Mouse (Mus musculus): ENCODE measurements around the gene Pik3r1. TPM values are rescaled to one million over a fixed set of nuclear protein-coding genes. Genes with fewer than 3 reads are reported as not detected.

The Pik3r1 gene
- total RNA-seq, 2 experiments from 2014 or later: 80.2 to 89.3 TPM

- no peak for DNase-seq (ENCODE audit: low spot score in 2 of 2)
These were observed 55.1 kb downstream of the Pik3r1 start for GRCm38 (mm10) chr13:101712720-101713428.

GRCm38 (mm10) chr13:101712099-101712498 lies 55.9 kb downstream of the Pik3r1 start:
- no peak for DNase-seq (ENCODE audit: low spot score in 2 of 2)

- no peak for DNase-seq (ENCODE audit: low spot score in 2 of 2)
These were observed 56.7 kb downstream of the Pik3r1 start for GRCm38 (mm10) chr13:101711301-101711700.

- no peak for DNase-seq (ENCODE audit: low spot score in 2 of 2)
These were observed 58.2 kb downstream of the Pik3r1 start for GRCm38 (mm10) chr13:101709788-101710187.

GRCm38 (mm10) chr13:101707226-101707625 lies 60.8 kb downstream of the Pik3r1 start:
- no peak for DNase-seq (ENCODE audit: low spot score in 2 of 2)

GRCm38 (mm10) chr13:101706426-101706825 lies 61.6 kb downstream of the Pik3r1 start:
- no peak for DNase-seq (ENCODE audit: low spot score in 2 of 2)

DNA sequence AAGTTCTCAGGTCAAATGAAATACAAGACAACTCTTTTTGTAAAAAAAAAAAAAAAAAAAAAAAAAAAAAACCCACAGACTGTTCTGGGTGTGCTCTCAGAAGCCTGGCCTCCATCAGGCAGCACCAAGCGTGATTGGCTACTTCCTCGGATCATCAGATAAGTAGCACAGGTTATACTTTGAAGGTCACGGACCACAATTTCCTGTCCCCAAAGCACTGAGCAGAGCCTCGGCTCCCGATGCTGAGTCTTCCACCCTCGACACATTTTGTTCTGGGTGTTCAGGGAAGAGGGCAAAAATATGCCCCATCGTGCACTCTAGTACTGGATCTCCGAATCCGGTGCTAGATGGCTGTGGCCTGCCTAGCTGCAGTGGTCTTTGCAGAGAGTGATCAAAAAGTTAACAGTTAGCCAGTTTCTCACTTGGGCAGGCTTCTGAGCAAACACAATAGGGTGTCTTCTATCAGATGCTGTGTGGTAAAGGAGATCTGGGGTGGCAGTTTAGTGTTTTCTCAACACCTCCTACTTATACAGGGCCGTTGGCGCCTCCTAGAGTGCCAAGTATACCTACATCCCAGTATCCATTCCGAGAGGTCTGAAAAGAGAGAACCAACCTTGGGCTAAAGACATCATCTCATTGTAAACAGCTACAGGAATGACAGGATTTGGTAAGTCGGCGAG lies 65.8 kb downstream of the Pik3r1 start:
- no peak for DNase-seq (ENCODE audit: low spot score in 2 of 2)

DNA sequence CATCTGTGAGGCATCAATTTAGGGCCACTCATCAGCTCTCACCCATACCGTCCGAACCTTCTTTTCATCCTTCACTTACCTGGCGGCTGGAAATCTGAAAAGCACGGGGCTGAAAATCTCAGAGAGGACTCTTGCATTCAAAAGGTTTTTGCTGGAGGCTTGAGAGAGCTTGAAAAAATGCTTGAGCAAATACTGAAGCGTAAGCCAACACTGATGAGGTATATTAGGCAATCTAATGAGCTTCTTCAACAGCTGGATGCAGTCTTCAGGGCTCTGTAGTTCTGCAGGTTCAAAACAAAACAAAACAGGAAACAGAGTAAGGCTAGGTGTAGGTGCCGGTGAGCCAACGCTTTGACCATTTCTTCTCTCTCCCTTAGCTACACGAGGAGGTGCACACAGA lies 66.4 kb downstream of the Pik3r1 start:
- DNase-seq (ENCODE audit: low spot score in 2 of 2): no peak

GRCm38 (mm10) chr13:101699742-101700141 lies 68.3 kb downstream of the Pik3r1 start:
- DNase-seq (ENCODE audit: low spot score in 2 of 2): no peak

GRCm38 (mm10) chr13:101697966-101698365 lies 70.1 kb downstream of the Pik3r1 start:
- DNase-seq (ENCODE audit: low spot score in 2 of 2): no peak

DNA sequence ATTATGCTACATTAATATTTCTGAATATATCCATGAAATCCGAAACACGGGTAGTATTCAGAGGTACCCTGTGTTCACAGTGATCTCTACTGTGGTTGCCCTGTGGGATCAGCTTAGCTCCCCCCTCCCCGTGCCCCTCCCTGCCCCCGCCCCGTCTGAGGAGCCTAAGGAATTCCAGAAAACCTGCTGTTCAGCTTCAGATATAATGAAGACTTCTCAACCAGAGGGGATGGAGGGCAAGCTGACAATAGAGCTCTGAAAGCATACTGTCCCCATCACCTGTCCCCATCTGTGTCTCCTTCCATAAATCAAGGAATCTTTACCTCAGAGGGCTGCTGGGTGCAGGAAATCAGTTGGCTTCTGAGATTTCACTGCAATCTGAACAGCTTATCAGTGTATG lies 70.6 kb downstream of the Pik3r1 start:
- DNase-seq (ENCODE audit: low spot score in 2 of 2): no peak

GRCm38 (mm10) chr13:101696827-101697226 lies 71.2 kb downstream of the Pik3r1 start:
- DNase-seq (ENCODE audit: low spot score in 2 of 2): no peak

DNA sequence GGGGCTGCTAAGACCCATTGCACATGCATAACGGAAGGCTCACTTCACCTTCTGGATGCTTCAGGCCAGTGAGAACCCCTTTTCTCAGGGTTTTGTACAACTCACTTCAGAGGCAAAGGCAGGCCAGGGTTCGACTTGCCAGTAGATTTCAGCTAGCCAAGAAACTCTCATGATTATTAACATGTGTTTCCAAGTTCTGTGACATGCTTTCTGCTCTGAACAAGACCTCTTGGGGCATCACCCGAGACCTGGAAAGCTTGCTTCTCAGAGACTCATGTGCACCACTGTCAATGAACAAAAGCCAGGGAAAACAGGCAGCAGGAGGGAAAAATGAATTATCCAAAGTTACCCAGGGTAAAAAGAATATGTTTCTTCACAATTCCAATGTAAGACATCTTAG lies 71.7 kb downstream of the Pik3r1 start:
- no peak for DNase-seq (ENCODE audit: low spot score in 2 of 2)

GRCm38 (mm10) chr13:101695876-101696275 lies 72.1 kb downstream of the Pik3r1 start:
- DNase-seq (ENCODE audit: low spot score in 2 of 2): peak; percentile 70 to 95

DNA sequence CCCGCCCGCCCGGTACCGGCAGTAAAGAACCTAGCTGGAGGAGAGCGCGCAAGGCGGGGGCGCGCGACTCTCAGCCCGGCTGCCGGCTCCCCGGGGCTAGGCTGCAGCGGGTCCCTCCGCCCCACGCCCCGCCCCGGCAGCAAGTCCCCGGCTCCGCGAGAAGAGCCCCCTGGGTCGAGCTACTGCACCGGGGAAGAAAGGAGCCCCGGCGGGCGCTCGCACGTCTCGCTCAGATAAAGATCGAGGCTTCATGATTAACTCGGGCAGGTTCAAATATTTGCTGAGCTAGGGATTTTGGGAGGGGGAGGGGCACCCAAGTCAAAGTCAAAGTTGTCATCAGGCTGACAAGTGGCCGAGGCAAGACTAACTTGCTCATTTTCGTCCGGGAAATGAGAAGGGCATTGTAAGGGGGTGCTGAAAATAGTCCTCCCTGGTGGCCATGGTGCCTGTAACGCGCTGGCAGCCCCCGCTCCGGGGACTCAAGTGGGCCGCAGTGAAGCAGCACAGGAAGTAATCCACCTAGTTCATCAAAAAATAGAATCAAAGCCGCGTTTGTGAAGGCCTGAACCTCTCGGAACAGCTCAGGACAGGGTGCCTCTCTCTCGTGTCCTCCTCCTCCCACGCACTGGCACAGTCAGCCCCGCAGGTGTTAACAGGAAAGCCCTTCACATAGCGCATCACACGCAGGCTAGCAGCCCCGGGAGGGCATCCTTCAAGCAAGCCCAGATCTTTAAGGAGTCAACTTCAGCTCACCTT lies 73.3 kb downstream of the Pik3r1 start:
- peak in 1 of 2 experiments; percentile 64 for DNase-seq (ENCODE audit: low spot score in 2 of 2)

GRCm38 (mm10) chr13:101693967-101694495 lies 74.0 kb downstream of the Pik3r1 start:
- peak; percentile 66 to 75 for DNase-seq (ENCODE audit: low spot score in 2 of 2)

GRCm38 (mm10) chr13:101692866-101693691 lies 74.9 kb downstream of the Pik3r1 start:
- DNase-seq (ENCODE audit: low spot score in 2 of 2): no peak

- peak; percentile 66 to 82 for DNase-seq (ENCODE audit: low spot score in 2 of 2)
These were observed 75.7 kb downstream of the Pik3r1 start for GRCm38 (mm10) chr13:101692239-101692784.

DNA sequence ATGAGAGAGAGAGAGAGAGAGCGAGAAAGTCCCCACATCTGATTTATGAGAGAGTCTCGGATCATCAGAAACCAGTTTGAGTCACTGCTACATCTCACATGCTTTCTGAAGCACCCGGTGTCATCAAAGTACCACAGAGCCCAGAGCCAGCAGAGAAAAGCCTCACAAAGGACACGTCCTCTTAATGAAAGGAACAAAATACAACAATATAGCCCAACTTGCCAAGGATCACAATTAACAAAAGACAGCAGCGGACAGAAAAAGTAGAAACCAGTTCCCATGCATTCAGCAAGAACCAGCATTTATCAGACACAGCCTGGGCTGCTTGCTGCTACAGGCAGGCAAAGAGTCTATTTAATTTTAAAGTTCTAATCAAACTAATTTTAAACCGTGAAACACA lies 76.3 kb downstream of the Pik3r1 start:
- peak in 1 of 2 experiments; percentile 51 for DNase-seq (ENCODE audit: low spot score in 2 of 2)

GRCm38 (mm10) chr13:101690911-101691655 lies 76.9 kb downstream of the Pik3r1 start:
- no peak for DNase-seq (ENCODE audit: low spot score in 2 of 2)

Measured in layer of hippocampus, adult 18-20 months (tissue).